Mouse (Mus musculus) kidney, embryonic 14.5 days (tissue): ENCODE results near the gene Frmpd3. TPM values are rescaled to one million over a fixed set of nuclear protein-coding genes. Genes with fewer than 3 reads are reported as not detected.

Source experiments
- ATAC-seq: fragments of 200-750 bp; cut with Nextera tagmentation; 2 replicates; pipeline ENCODE4 v1.8.0; 2017; ENCODE audit warnings: moderate number of reproducible peaks, mild to moderate bottlenecking, moderate TSS enrichment, moderate library complexity; ENCODE audit not compliant: low FRiP score, low TSS enrichment
- H3K27ac ChIP-seq: fragments of 300-500 bp; sonication (generic); 2 replicates; pipeline ENCODE4 v1.5.1; 2014; ENCODE audit warnings: low read depth, mild to moderate bottlenecking, low read length, moderate library complexity, mixed read lengths
- H3K27me3 ChIP-seq: fragments of 300-500 bp; sonication (generic); 2 replicates; pipeline ENCODE4 v1.6.1; 2014; ENCODE audit warnings: mild to moderate bottlenecking, low read length; ENCODE audit not compliant: control insufficient read depth, insufficient read depth
- H3K36me3 ChIP-seq: fragments of 300-500 bp; sonication (generic); 2 replicates; pipeline ENCODE4 v1.6.1; 2014; ENCODE audit warnings: low read length, mixed read lengths; ENCODE audit not compliant: control insufficient read depth, insufficient read depth
- H3K4me1 ChIP-seq: fragments of 300-500 bp; sonication (generic); 2 replicates; pipeline ENCODE4 v1.6.1; 2014; ENCODE audit warnings: low read length, mixed read lengths; ENCODE audit not compliant: control insufficient read depth, insufficient read depth
- H3K4me2 ChIP-seq: fragments of 300-500 bp; sonication (generic); replicated peaks from 2 replicates; pipeline ENCODE4 v1.6.1; 2014; ENCODE audit warnings: low read depth, mild to moderate bottlenecking, low read length
- H3K4me3 ChIP-seq: fragments of 300-500 bp; sonication (generic); 2 replicates; pipeline ENCODE4 v1.5.1; 2014; ENCODE audit warnings: mild to moderate bottlenecking, low read length
- H3K9ac ChIP-seq: fragments of 300-500 bp; sonication (generic); 2 replicates; pipeline ENCODE4 v1.6.1; 2014; ENCODE audit warnings: low read depth, mild to moderate bottlenecking, low read length, moderate library complexity
- H3K9me3 ChIP-seq: fragments of 300-500 bp; sonication (generic); 2 replicates; pipeline ENCODE4 v1.6.1; 2016; ENCODE audit warnings: low read length; ENCODE audit not compliant: control insufficient read depth
- WGBS: fragments of 180-500 bp; shearing (Covaris S2); extraction: QIAGEN DNeasy Blood & Tissue Kit; methylation state at CpG from one replicate; pipeline ENCODE4 v1.1.7; 2014; 5-methylcytosine and 5-hydroxymethylcytosine counted together
- polyA plus RNA-seq: library from polyadenylated mRNA; unstranded; fragments of >200 nt; fragmentation: Nextera tagmentation; extraction: Ambion mirVana; gene quantifications from 2 replicates; pipeline ENCODE4 v1.2.1, GENCODE M21; 2014

The Frmpd3 gene
- polyA plus RNA-seq, 1 experiment from 2014 or later = 0.27 TPM

DNA sequence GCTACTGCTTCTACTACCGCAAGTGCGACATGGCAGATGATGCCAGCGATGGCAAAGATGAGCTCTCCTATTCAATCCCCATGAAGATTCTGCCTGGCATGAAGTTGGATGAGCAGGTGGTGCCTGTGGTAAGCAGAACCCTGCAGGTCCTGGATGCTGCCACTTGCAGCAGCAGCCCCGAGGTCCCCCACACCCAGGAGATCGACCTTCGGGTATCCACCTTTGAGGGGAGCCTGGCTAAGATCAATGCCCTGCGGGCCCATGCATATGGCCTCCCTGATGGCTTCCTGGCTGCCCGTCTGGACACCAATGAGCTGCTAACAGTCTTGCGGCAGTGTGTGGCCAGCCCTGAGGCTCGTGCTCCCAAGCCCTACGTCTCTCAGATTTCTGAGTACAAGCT lies 90.7 kb downstream of the Frmpd3 start:
- WGBS = 93% methylated on average over 11 of the region's 11 CpGs
- no peak overlapping the region for H3K4me2 ChIP-seq
- no peak overlapping the region for H3K9ac ChIP-seq
- H3K27ac ChIP-seq = no peak overlapping the region
- H3K4me1 ChIP-seq = no peaks in the 10 kb centered on the region
- no peaks in the 10 kb centered on the region for H3K9me3 ChIP-seq
- no peaks in the 10 kb centered on the region for H3K27me3 ChIP-seq
- H3K36me3 ChIP-seq = no peaks in the 10 kb centered on the region
- no peak for ATAC-seq
- H3K4me3 ChIP-seq = no peak overlapping the region

DNA sequence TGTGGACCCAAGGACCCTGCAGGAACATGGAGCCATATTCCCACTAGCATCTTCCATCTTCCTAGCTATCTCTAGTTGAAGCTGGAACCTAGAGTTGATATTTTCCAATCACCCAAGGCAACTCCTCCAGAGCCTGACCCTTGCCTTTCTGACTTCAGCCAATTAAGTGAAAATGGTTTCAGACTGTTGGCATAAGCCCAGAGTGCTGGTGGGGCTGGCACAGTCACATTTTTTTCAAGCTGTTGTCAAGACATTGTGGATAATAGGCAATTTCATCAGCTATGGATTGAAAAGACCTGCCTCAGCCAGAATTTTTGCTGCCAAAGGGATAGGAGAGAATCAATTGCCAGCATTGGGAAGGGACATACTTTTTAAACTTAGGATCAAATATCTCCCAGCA lies 95.8 kb downstream of the Frmpd3 start:
- Histone ChIP-seq H3K4me3 (no peak overlapping the region), H3K4me2 (no peak overlapping the region), H3K9ac (no peak overlapping the region), H3K9me3 (no peaks in the 10 kb centered on the region), H3K4me1 (no peaks in the 10 kb centered on the region), H3K36me3 (no peaks in the 10 kb centered on the region), H3K27me3 (no peaks in the 10 kb centered on the region), H3K27ac (no peak overlapping the region)
- ATAC-seq = no peak

DNA sequence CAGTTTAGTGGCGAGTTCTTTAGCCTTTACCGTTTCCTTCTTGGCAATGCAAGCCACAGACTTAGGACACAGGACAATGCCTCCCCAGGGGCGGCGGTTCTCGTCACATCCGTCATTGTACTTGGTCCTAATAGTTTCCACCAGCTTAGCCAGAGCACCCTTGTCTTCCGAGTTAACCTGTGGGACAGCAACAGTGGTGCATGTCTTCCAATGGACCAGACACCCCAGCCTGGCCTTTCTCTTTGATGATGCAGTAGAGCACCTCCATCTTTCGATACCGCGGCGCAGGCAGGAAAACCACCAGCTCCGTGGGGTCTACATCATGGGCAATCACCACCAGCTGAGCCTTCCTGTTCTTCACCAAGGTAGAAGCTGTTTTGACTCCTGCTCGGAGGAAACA lies 103.5 kb downstream of the Frmpd3 start:
- H3K27ac ChIP-seq = no peak overlapping the region
- H3K4me1 ChIP-seq = no peaks in the 10 kb centered on the region
- no peaks in the 10 kb centered on the region for H3K36me3 ChIP-seq
- no peaks in the 10 kb centered on the region for H3K9me3 ChIP-seq
- no peak overlapping the region for H3K9ac ChIP-seq
- no peak overlapping the region for H3K4me3 ChIP-seq
- no peak overlapping the region for H3K4me2 ChIP-seq
- H3K27me3 ChIP-seq = no peaks in the 10 kb centered on the region
- no peak for ATAC-seq
- 80% methylated on average over 13 of the region's 13 CpGs for WGBS

DNA sequence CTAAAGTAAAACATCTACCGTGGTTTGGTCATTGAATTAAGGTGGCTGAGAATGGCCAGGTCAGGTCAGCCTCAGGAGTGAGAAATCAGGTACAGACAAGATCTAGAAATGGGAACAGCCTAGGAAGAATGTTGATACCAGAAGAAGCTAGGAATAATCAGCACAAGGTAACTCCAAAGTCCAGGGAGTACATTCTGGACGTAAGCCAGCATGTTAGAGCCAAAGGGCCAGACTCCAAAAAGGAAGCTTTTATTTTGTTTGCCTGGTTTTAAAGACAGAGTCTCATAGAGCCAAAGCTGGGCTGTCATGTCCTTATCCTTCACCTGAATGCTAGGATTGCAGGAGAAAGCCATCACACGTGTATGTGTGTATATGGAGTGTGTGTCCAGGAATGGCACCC lies 108.0 kb downstream of the Frmpd3 start:
- no peaks in the 10 kb centered on the region for H3K27me3 ChIP-seq
- no peak overlapping the region for H3K27ac ChIP-seq
- no peak overlapping the region for H3K4me2 ChIP-seq
- no peaks in the 10 kb centered on the region for H3K36me3 ChIP-seq
- no peak overlapping the region for H3K4me3 ChIP-seq
- ATAC-seq = no peak
- 84% methylated on average over 3 of the region's 3 CpGs for WGBS
- no peaks in the 10 kb centered on the region for H3K4me1 ChIP-seq
- H3K9me3 ChIP-seq = no peaks in the 10 kb centered on the region
- no peak overlapping the region for H3K9ac ChIP-seq

DNA sequence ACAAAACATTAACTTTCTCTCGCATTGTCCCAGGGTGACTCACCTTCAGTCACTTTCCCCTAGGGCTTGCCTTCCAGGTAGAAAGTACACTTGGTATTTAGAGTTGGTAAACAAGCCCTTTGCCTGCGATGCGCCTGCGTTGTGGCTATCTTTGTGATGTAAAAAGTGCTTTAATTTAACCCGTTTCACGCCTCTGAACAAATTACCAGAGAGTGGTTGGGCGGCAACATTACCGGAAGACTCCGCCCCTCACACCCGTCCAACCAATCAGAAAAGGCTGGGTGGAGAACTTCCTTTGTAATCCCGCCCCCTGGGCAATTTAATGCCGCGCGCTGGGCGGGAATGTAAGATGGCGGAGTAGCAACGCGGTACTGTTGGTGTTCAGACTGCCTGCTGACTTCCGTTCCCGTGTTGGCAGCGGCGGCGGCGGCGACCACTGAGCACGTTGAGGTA lies 114.2 kb downstream of the Frmpd3 start, which contains the start of gene Prps1:
Gene Prps1 (plus strand): TSS at position 335 of the 453 bp plus-strand sequence.
- 25% methylated on average over 26 of the region's 26 CpGs for WGBS
- peak within 1 kb of the TSS; percentile 59 for H3K4me3 ChIP-seq
- H3K36me3 ChIP-seq = no peaks in the 10 kb centered on the region
- peak within 1 kb of the TSS; percentile 53 for H3K4me2 ChIP-seq
- no peak within 1 kb of the TSS for H3K27ac ChIP-seq
- no peaks in the 10 kb centered on the region for H3K9me3 ChIP-seq
- no peaks in the 10 kb centered on the region for H3K4me1 ChIP-seq
- H3K27me3 ChIP-seq = no peaks in the 10 kb centered on the region
- peak; percentile 95 for ATAC-seq
- peak within 1 kb of the TSS; percentile 58; the same call in 1 of the 2 replicates for H3K9ac ChIP-seq

DNA sequence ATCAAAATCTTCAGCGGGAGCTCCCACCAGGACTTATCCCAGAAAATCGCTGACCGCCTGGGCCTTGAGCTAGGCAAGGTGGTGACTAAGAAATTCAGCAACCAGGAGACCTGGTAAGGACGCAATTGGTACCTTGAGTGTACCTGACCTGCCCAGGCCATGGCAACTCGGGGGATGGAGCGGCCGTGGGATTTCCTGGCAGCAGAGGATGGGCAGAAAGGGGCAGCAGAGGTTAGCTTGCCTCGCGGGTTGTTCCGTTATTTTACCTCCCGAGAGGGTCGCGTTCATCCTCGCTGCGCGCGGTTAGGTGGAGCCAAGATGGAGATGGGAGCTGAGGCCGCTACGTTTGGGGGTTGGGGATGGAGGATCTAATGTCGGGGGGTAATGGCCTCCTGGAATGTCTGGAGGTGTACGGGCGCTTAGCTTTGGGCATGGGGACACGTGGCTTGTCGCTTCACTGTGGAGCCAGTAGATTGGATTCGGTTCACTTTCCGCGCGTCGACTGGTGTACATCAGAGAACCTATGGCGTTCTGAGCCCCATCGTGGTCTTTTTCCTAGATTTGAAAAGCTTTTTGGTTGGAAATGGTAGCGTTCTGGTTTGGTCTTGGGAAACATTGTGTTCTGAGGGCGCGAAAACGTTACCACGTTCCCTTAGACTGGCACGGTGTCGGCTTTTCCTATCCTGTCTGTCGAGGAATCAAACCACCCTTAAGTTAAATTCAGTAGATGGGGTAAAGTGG lies 114.9 kb downstream of the Frmpd3 start:
- H3K36me3 ChIP-seq = no peaks in the 10 kb centered on the region
- peak overlapping the region; percentile 59 for H3K4me3 ChIP-seq
- H3K9ac ChIP-seq = peak overlapping the region; percentile 58; the same call in 1 of the 2 replicates
- ATAC-seq = peak; percentile 73
- no peak overlapping the region for H3K27ac ChIP-seq
- no peaks in the 10 kb centered on the region for H3K27me3 ChIP-seq
- H3K9me3 ChIP-seq = no peaks in the 10 kb centered on the region
- WGBS = 26% methylated on average over 39 of the region's 39 CpGs
- H3K4me1 ChIP-seq = no peaks in the 10 kb centered on the region
- H3K4me2 ChIP-seq = peak overlapping the region; percentile 53

DNA sequence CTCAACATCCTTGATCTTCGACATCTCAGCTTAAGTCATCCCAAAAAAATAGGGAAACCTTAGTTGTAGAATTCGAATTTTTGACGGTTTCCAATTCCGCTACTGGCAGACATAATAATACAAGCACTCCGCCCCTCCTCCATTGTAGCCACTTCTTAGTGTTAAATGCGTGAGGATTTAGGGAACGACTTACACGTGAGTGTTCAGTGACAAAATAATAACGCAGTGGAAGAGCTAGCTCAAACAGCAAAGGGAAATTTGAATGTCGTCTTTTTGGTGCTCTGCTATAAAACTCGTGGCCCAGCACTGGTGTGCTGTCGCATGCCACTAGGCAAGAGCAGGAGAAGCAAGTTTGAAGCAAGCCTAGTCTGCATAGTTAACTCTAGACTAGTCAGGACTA lies 115.4 kb downstream of the Frmpd3 start:
- WGBS = 22% methylated on average over 12 of the region's 12 CpGs
- no peaks in the 10 kb centered on the region for H3K9me3 ChIP-seq
- no peaks in the 10 kb centered on the region for H3K27me3 ChIP-seq
- H3K4me3 ChIP-seq = peak overlapping the region; percentile 59
- H3K27ac ChIP-seq = no peak overlapping the region
- no peaks in the 10 kb centered on the region for H3K4me1 ChIP-seq
- H3K36me3 ChIP-seq = no peaks in the 10 kb centered on the region
- no peak for ATAC-seq
- peak overlapping the region; percentile 53 for H3K4me2 ChIP-seq
- H3K9ac ChIP-seq = peak overlapping the region; percentile 58; the same call in 1 of the 2 replicates

DNA sequence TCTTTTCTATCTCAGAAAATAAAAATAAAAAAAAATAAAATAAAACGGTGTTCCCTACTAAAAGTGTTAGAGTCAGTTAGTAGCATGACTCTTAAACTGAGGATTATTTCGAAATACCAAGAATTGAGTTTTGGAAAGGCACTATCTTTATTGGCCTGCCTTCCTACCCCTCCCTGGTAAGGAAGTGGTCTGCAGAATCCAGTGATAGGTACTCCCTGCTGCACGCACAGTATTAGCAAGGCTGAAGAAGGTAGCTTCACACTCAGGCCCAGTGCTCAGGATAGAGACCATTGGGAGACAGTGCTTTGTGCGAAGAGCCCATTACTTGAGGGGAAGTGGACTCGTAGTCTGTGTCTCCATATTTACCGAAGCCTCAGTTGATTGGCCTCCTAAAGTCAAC lies 136.2 kb downstream of the Frmpd3 start:
- Histone ChIP-seq H3K9ac (no peak overlapping the region), H3K36me3 (no peaks in the 10 kb centered on the region), H3K4me2 (no peak overlapping the region), H3K4me1 (no peaks in the 10 kb centered on the region), H3K27me3 (no peaks in the 10 kb centered on the region), H3K4me3 (no peak overlapping the region), H3K27ac (no peak overlapping the region), H3K9me3 (no peaks in the 10 kb centered on the region)
- no peak for ATAC-seq
- 90% methylated on average over 6 of the region's 6 CpGs for WGBS

DNA sequence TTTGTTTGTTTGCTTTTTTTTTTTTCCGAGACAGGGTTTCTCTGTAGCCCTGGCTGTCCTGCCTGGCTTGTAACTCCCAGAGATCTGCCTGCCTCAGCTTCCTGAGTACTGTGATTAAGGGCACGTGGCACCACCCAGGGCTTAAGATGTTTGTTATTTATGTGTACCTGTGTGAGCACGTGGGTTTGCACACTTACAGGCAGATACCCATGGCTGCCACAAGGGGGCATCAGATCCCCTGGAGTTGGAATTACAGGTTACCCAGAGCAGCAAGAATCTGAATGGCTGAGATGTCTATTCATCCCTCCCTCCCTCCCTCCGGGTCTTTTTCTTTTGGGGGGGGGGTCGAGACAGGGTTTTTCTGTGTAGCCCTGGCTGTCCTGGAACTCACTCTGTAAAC lies 137.1 kb downstream of the Frmpd3 start:
- Histone ChIP-seq H3K36me3 (no peaks in the 10 kb centered on the region), H3K9me3 (no peaks in the 10 kb centered on the region), H3K9ac (no peak overlapping the region), H3K4me2 (no peak overlapping the region), H3K4me1 (no peaks in the 10 kb centered on the region), H3K4me3 (no peak overlapping the region), H3K27me3 (no peaks in the 10 kb centered on the region), H3K27ac (no peak overlapping the region)
- WGBS = 75% methylated on average over 5 of the region's 5 CpGs
- no peak for ATAC-seq
